Mouse (Mus musculus) heart, postnatal 14 days (tissue): Measurements from ENCODE around the gene Frs3. TPM values are rescaled to one million over a fixed set of nuclear protein-coding genes. Genes with fewer than 3 reads are reported as not detected.

Experiments used
- DNase-seq, 2 experiments: peaks; one replicate each; pipeline ENCODE4 v3.0.0; 2021 to 2022
- intact Hi-C: fragments of 180-260 bp; cut with DNase I; formaldehyde crosslinking; loops from one replicate; pipeline ENCODE4 v1.15.1; 2025
- total RNA-seq, 2 experiments: library from RNA; stranded (reverse); gene quantifications; 2 replicates each; pipeline ENCODE4 v1.2.3; 2021

Frs3 gene
- total RNA-seq, 2 experiments from 2014 or later: 3.3 to 5.4 TPM

GRCm38 (mm10) chr17:47726566-47726965 lies 37.7 kb downstream of the Frs3 start, which contains the start of gene Pgc:
TSS of gene Pgc (plus strand) at chr17:47726842.
- intact Hi-C loops: no loop called here
- DNase-seq: no peak

- intact Hi-C loops: no loop called here
- DNase-seq: no peak
Measured at GRCm38 (mm10) chr17:47730633-47731575, 42.1 kb downstream of the Frs3 start.

- intact Hi-C loops: loop anchor here (2.0 kb wide), 1 partner anchor 39 kb away; no protein-coding TSS in a partner anchor
- no peak for DNase-seq
Measured at GRCm38 (mm10) chr17:47735553-47736100, 46.8 kb downstream of the Frs3 start.

GRCm38 (mm10) chr17:47736856-47737255 lies 48.0 kb downstream of the Frs3 start, which contains the start of gene Tfeb:
TSS of gene Tfeb (plus strand) at chr17:47737030.
- peak; percentile 99 to 100 for DNase-seq
- intact Hi-C loops: no loop called here

GRCm38 (mm10) chr17:47737271-47738065 lies 48.6 kb downstream of the Frs3 start:
- intact Hi-C loops: loop anchor here (2.0 kb wide), 1 partner anchor 19 kb away; no protein-coding TSS in a partner anchor
- peak; percentile 91 to 93 for DNase-seq

- intact Hi-C loops: loop anchor here (2.0 kb wide), 1 partner anchor 19 kb away; no protein-coding TSS in a partner anchor
- peak; percentile 57 to 65 for DNase-seq
Measured at GRCm38 (mm10) chr17:47738066-47738878, 49.4 kb downstream of the Frs3 start.

GRCm38 (mm10) chr17:47738879-47739798 lies 50.3 kb downstream of the Frs3 start:
- intact Hi-C loops: loop anchor here (2.0 kb wide), 1 partner anchor 18 kb away; no protein-coding TSS in a partner anchor
- no peak for DNase-seq

GRCm38 (mm10) chr17:47740186-47740585 lies 51.4 kb downstream of the Frs3 start:
- no peak for DNase-seq
- intact Hi-C loops: loop anchor here (5.0 kb wide), 1 partner anchor 52 kb away; no protein-coding TSS in a partner anchor

- intact Hi-C loops: loop anchor here (5.0 kb wide), 1 partner anchor 49 kb away; no protein-coding TSS in a partner anchor
- peak in 1 of 2 experiments; percentile 36 for DNase-seq
Measured at GRCm38 (mm10) chr17:47742991-47743734, 54.3 kb downstream of the Frs3 start.

- DNase-seq: no peak
- intact Hi-C loops: loop anchor here (5.0 kb wide), 1 partner anchor 48 kb away; no protein-coding TSS in a partner anchor
Measured at GRCm38 (mm10) chr17:47744086-47744485, 55.3 kb downstream of the Frs3 start.

GRCm38 (mm10) chr17:47744746-47745368 lies 56.0 kb downstream of the Frs3 start:
- DNase-seq: no peak
- intact Hi-C loops: loop anchor here (5.0 kb wide), 1 partner anchor 47 kb away; no protein-coding TSS in a partner anchor

- peak; percentile 46 to 61 for DNase-seq
- intact Hi-C loops: no loop called here
Measured at GRCm38 (mm10) chr17:47748791-47749553, 60.1 kb downstream of the Frs3 start.

- DNase-seq: no peak
- intact Hi-C loops: no loop called here
Measured at GRCm38 (mm10) chr17:47749626-47750025, 60.8 kb downstream of the Frs3 start.

- no peak for DNase-seq
- intact Hi-C loops: no loop called here
Measured at GRCm38 (mm10) chr17:47750101-47750500, 61.3 kb downstream of the Frs3 start.

GRCm38 (mm10) chr17:47751811-47752210 lies 63.0 kb downstream of the Frs3 start:
- intact Hi-C loops: no loop called here
- no peak for DNase-seq

- intact Hi-C loops: no loop called here
- no peak for DNase-seq
Measured at GRCm38 (mm10) chr17:47753130-47753775, 64.4 kb downstream of the Frs3 start.
